Mouse (Mus musculus): Measurements from ENCODE around the gene Utp20. TPM values are rescaled to one million over a fixed set of nuclear protein-coding genes. Genes with fewer than 3 reads are reported as not detected.
A peak's percentile ranks its signal among the peaks of the same experiment; 100 is the strongest.

The Utp20 gene
- total RNA-seq, 2 experiments from 2014 or later: 12.9 to 14.3 TPM

DNA sequence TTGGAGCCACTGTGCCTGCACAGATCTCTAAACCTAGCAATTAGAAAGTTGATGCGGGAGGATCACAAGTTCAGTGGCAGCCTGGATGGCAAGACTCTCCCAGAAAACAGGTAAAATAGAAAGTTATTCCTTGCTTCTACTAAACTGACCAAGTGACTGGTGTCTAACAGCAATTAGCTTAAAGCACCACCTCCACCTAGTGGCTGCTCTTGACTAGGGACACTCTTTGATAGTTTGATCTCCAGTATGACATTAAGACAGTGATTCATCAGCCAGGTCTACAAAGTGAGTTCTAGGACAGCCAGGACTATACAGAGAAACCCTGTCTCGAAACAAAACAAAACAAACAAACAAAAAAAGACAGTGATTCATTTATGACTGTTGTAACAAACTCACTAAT is 101.3 kb downstream of the Utp20 start:
- DNase-seq: peak in 1 of 2 experiments; percentile 8
- intact Hi-C loops (cut with DNase I): loop anchor here (5.0 kb wide), 1 partner anchor 223 kb away; the partner anchor contains the start of gene Chpt1

- intact Hi-C loops (cut with DNase I): no loop called here
- no peak for DNase-seq
Observed at GRCm38 (mm10) chr10:88719618-88720017, 107.0 kb downstream of the Utp20 start.

GRCm38 (mm10) chr10:88717756-88718025 is 108.9 kb downstream of the Utp20 start:
- intact Hi-C loops (cut with DNase I): no loop called here
- DNase-seq: no peak

- intact Hi-C loops (cut with DNase I): no loop called here
- DNase-seq: no peak
Observed at GRCm38 (mm10) chr10:88716986-88717755, 109.4 kb downstream of the Utp20 start.

DNA sequence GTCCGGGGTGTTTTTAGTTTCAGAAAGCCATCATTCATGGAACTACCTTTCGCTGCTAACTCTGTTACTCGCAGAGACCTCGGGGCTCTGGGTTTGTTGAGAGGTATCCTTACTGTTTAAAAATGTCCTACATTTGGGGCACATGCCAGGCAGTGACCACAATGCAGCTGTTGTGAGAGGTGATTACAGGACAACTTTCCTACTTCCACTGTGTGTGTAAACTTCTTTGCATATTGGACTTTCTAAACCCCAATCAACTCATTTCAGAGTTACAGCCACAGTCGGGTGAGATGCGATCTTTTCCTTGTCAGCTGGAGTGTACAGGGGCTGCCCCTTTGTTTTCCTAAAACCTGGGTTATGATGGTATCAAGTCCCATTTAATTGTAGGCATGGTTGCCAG is 111.0 kb downstream of the Utp20 start:
- no peak for DNase-seq
- intact Hi-C loops (cut with DNase I): no loop called here

- intact Hi-C loops (cut with DNase I): no loop called here
- no peak for DNase-seq
Observed at GRCm38 (mm10) chr10:88714744-88715143, 111.9 kb downstream of the Utp20 start.

- no peak for DNase-seq
Observed at GRCm38 (mm10) chr10:88712359-88712758, 114.2 kb downstream of the Utp20 start.

DNA sequence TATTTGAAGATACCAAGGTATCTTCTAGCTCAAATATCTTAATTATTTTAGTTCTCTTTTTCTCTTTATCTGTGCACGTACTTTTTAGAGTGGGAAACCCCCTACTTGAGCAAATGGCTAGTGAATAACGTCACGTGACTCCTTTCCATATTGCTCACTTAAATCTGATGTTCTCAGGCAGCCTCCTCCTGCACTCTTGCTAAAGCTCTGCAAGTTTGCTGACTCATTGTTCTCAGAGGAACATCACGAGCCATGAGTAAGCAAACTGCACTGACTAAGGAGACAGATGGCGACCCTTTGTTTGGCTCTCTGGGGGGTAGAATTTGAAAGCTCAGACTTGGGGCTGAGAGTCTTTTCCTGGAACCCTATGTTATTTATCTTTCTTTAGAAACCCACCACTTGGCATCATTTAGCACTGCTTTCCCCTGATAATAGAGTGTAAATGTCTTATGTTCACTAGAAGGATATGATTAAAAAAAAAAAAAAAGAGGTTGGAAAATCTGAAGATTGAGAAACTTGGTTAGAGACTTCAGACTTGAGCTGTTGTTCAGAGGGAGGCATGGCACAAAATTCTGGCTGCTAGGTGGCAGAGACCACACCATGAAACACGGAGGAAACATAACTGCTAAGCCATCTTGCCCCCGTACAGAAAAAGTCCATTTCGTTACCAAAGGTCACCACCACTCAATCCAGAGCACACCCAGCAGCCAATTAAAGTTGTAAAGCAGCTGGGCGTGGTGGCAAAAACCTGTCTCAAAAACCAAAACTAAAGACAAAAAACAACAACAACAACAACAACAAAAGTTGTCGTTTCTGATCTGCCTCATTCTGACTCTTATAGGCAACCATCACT is 117.7 kb downstream of the Utp20 start:
- DNase-seq: no peak
- intact Hi-C loops (cut with DNase I): no loop called here

More at GRCm38 (mm10) chr10:88712359-88712758, 114.2 kb downstream of the Utp20 start:
- intact Hi-C loops (cut with DNase I): no loop called here

DNA sequence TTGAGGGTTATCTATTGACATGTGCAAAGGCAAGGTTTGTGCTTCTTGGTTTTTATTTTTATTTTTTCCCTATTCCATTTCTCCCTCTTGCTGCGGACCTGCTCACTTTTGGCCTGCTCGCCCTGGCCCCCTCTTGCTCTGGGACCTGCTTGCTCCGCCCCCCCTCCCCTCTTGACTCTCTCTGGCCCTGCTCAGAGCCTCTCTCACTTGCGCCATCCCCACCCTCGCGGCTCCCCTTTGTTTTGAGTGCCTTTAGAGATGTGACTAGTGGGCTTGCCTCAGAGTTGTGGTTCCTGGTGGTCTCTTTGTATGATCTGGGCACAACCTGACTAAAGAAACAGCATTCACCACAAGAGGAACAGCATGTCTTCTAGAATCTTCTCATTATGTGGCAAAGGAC is 125.7 kb downstream of the Utp20 start:
- no peak for DNase-seq
- intact Hi-C loops (cut with DNase I): no loop called here

Other genes starting within 250 kb of the Utp20 start
- under 1 TPM; 0.39 to 0.49 TPM for gene Mybpc1, start 221.7 kb downstream of the Utp20 start, total RNA-seq (2021)
- under 1 TPM; 0.31 to 0.70 TPM for gene Spic, start 141.8 kb downstream of the Utp20 start, total RNA-seq (2021)
- gene Arl1, start 95.9 kb downstream of the Utp20 start, total RNA-seq (2021): 10 to 100 TPM; 86.1 to 86.3 TPM
- gene Slc5a8, start 59.2 kb upstream of the Utp20 start, total RNA-seq (2021): not detected

Data from heart, postnatal 36 days (tissue).